Comparison of ENCODE assay signal across 8 mouse cellular contexts in the genomic region with DNA sequence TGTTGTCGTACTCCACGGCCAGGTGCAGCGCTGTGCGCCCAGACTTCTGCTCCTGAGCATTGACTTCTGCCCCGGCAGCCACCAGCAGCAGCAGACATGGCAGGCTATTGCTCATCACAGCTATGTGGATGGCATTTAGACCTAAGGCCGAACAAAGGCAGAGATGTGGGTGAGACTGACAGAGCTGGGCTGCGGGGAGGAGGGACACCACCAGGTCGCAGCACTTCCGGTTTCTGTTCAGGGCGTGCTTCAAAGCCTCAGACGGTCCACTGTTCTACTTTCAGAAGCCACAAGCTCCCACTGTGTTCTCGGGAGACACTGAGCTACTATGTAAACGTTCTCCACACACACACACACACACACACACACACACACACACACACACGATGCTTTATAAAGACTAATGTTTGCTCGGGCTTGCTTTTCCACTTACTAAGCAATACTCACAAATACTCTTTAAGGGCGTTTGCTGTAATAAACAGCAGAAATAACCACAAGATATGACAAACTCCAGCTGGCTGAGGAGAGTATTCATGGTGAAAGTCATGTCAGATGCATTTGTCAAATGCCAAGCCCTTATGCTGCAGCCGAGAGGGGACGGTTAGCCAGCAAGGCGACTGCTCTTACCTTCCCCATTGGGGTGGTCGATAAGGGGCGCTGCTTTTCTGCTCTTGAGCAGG.
DNase-seq lines count a peak whose midpoint lies in the region; ATAC-seq and TF ChIP-seq lines count a peak whose summit lies in the region.

No protein-coding gene starts in this region.

- no peak for ATAC-seq in heart, embryonic 16.5 days (replicated peaks; ENCODE audit: extremely low read depth, insufficient read depth, low FRiP score)

- H3K4me1 ChIP-seq in heart, embryonic 16.5 days (ENCODE audit: control insufficient read depth, insufficient read depth, low read length): 0 out of 2 replicates have a peak, but pooled peaks cover 7% of the 10 kb centered on the region
- peaks cover 36% of the 10 kb centered on the region for H3K4me1 ChIP-seq in bone marrow macrophage, adult 2 months (ENCODE audit: control insufficient read depth, insufficient read depth, low read length)

- peaks cover 48% of the 10 kb centered on the region for H3K36me3 ChIP-seq in heart, embryonic 16.5 days (ENCODE audit: control insufficient read depth, insufficient read depth)
- H3K36me3 ChIP-seq in macrophage (ENCODE audit: inconsistent target): peaks cover 48% of the 10 kb centered on the region

- no peaks in the 10 kb centered on the region for H3K79me2 ChIP-seq in macrophage (ENCODE audit: inconsistent target)

- H3K4me2 ChIP-seq in heart, embryonic 16.5 days (ENCODE audit: low read depth, low read length): no peak overlapping the region

- no peaks in the 10 kb centered on the region for H3K27me3 ChIP-seq in heart, embryonic 16.5 days (ENCODE audit: control insufficient read depth, insufficient read depth, low read length)

- no peak for TF ChIP-seq POLR2A in bone marrow macrophage, adult 2 months (IDR thresholded peaks at IDR 0.05; ENCODE audit: borderline replicate concordance, low read depth, low read length)

- no peak for TF ChIP-seq CTCF in bone marrow macrophage, adult 2 months (IDR thresholded peaks at IDR 0.05; ENCODE audit: low read depth, low read length)

- WGBS in heart, embryonic 16.5 days: 70% methylated on average over 21 of the region's 21 CpGs
- WGBS in macrophage (ENCODE audit: missing documents): 44% methylated on average over 21 of the region's 21 CpGs

- H3K27ac ChIP-seq in heart, embryonic 16.5 days (ENCODE audit: low read length): 0 out of 2 replicates have a peak overlapping the region, but pooled peaks have one; percentile 40
- H3K27ac ChIP-seq in bone marrow macrophage, adult 2 months (ENCODE audit: insufficient read depth, low read depth, low read length): peak overlapping the region; percentile 6; the same call in 1 of the 2 replicates
- peak overlapping the region; percentile 10; the same call in 1 of the 2 replicates for H3K27ac ChIP-seq in macrophage

- no peak for DNase-seq in heart, postnatal 36 days
- peak; percentile 51 to 53 for DNase-seq in B cell, adult 2 months
- DNase-seq in cerebellum, adult 9-11 months: no peak
- DNase-seq in yolk sac, embryonic 10.5 days (ENCODE audit: low spot score): no peak
- no peak for DNase-seq in frontal cortex, postnatal 36 days (ENCODE audit: low spot score in 2 of 2)

- H3K4me3 ChIP-seq in heart, embryonic 16.5 days (ENCODE audit: low read length): no peak overlapping the region
- H3K4me3 ChIP-seq in bone marrow macrophage, adult 2 months (ENCODE audit: insufficient read depth, low read length): no peak overlapping the region
- no peak overlapping the region for H3K4me3 ChIP-seq in macrophage (ENCODE audit: inconsistent target)

- H3K9ac ChIP-seq in heart, embryonic 16.5 days (ENCODE audit: low read length): no peak overlapping the region

- no peaks in the 10 kb centered on the region for H3K9me3 ChIP-seq in heart, embryonic 16.5 days (replicated peaks; ENCODE audit: control insufficient read depth, low read length)

- intact Hi-C loops in heart, postnatal 36 days (cut with DNase I): no loop called here

Comparison
In these comparisons a context has a peak if more than half of its experiments do, and no peak if none do; other contexts are left out.
1. DNase-seq: peak in B cell, adult 2 months (2 of 2); none in heart, postnatal 36 days (0 of 2), cerebellum, adult 9-11 months (single experiment), yolk sac, embryonic 10.5 days (single experiment) and frontal cortex, postnatal 36 days (0 of 2).
2. Peak in every context shown above with its lines, with median percentiles within 50 percentile points of each other: H3K27ac ChIP-seq.